13 mouse cellular contexts compared by ENCODE assay signal in the genomic region with DNA sequence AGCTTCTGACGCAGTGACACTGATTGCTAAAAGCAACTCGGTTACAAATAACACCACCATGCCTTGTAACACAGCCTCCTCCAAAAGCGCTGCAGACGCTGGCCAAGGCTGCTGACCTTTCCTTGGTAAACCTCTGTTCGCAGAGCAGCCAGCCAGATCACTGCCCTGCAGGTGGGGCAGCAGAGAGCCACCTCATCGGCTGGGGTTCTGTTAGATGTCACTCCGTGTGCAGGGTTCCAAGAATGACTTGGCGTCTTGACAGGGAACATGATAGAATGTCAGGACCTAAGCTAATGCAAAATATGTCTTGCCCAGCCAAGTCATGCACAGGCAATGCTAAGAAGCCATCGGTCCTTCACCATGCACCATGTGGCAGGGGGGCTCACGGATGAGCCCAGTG. TPM values are rescaled to one million over a fixed set of nuclear protein-coding genes. Genes with fewer than 3 reads are reported as not detected.
DNase-seq lines count a peak whose midpoint lies in the region; ATAC-seq lines count a peak whose summit lies in the region.
"Had no signal": no experiment of that assay in that cellular context is flagged by ENCODE, and none has a peak within 500 bp of the region (broad histone marks: within the 10 kb centered on the region; RNA-seq: fewer than 3 reads in every experiment).

No protein-coding gene starts in this region.

- peaks cover 71% of the 10 kb centered on the region for H3K4me1 ChIP-seq in heart, embryonic 10.5 days
- H3K4me1 ChIP-seq in kidney, embryonic 14.5 days (ENCODE audit: control insufficient read depth, insufficient read depth, low read length): peaks cover 13% of the 10 kb centered on the region
- peaks cover 14% of the 10 kb centered on the region; the same call in 1 of the 2 replicates for H3K4me1 ChIP-seq in forebrain, embryonic 10.5 days
- H3K4me1 ChIP-seq: forebrain, embryonic 12.5 days had no signal

- no peak overlapping the region for H3K4me3 ChIP-seq in heart, embryonic 10.5 days
- H3K4me3 ChIP-seq in kidney, embryonic 14.5 days (ENCODE audit: low read length): no peak overlapping the region
- H3K4me3 ChIP-seq in forebrain, embryonic 10.5 days: no peak overlapping the region
- H3K4me3 ChIP-seq: forebrain, embryonic 12.5 days; kidney, embryonic 15.5 days; liver, embryonic 12.5 days; midbrain, embryonic 10.5 days had no signal

- H3K9ac ChIP-seq in kidney, embryonic 14.5 days (ENCODE audit: low read depth, low read length): no peak overlapping the region
- H3K9ac ChIP-seq: forebrain, embryonic 12.5 days; kidney, embryonic 15.5 days; liver, embryonic 12.5 days had no signal

- no peak overlapping the region for H3K4me2 ChIP-seq in kidney, embryonic 14.5 days (replicated peaks; ENCODE audit: low read depth, low read length)
- H3K4me2 ChIP-seq: forebrain, embryonic 12.5 days; kidney, embryonic 15.5 days; liver, embryonic 12.5 days had no signal

- no peaks in the 10 kb centered on the region for H3K36me3 ChIP-seq in heart, embryonic 10.5 days
- no peaks in the 10 kb centered on the region for H3K36me3 ChIP-seq in kidney, embryonic 14.5 days (ENCODE audit: control insufficient read depth, insufficient read depth, low read length)
- no peaks in the 10 kb centered on the region for H3K36me3 ChIP-seq in forebrain, embryonic 10.5 days (replicated peaks)
- H3K36me3 ChIP-seq: forebrain, embryonic 12.5 days; kidney, embryonic 15.5 days; liver, embryonic 12.5 days; midbrain, embryonic 10.5 days had no signal

- no peaks in the 10 kb centered on the region for H3K27me3 ChIP-seq in heart, embryonic 10.5 days (ENCODE audit: insufficient read depth, poor library complexity, severe bottlenecking)
- no peaks in the 10 kb centered on the region for H3K27me3 ChIP-seq in kidney, embryonic 14.5 days (ENCODE audit: control insufficient read depth, insufficient read depth, low read length)
- no peaks in the 10 kb centered on the region for H3K27me3 ChIP-seq in forebrain, embryonic 10.5 days (ENCODE audit: poor library complexity, severe bottlenecking)
- H3K27me3 ChIP-seq: forebrain, embryonic 12.5 days; kidney, embryonic 15.5 days had no signal

- 40% methylated on average over 10 of the region's 10 CpGs for WGBS in heart, embryonic 10.5 days
- 55% methylated on average over 10 of the region's 10 CpGs for WGBS in kidney, embryonic 14.5 days
- WGBS in forebrain, embryonic 10.5 days: 85% methylated on average over 10 of the region's 10 CpGs

- H3K9me3 ChIP-seq in heart, embryonic 10.5 days: no peaks in the 10 kb centered on the region
- no peaks in the 10 kb centered on the region for H3K9me3 ChIP-seq in kidney, embryonic 14.5 days (ENCODE audit: control insufficient read depth, low read length)
- no peaks in the 10 kb centered on the region for H3K9me3 ChIP-seq in forebrain, embryonic 10.5 days
- H3K9me3 ChIP-seq: forebrain, embryonic 12.5 days; kidney, embryonic 15.5 days; liver, embryonic 12.5 days; midbrain, embryonic 10.5 days had no signal

- intact Hi-C loops in heart, postnatal 25 days (cut with DNase I): loop anchor here (5.0 kb wide), 1 partner anchor 78 kb away; no protein-coding TSS in a partner anchor

- peak overlapping the region; percentile 65 for H3K27ac ChIP-seq in heart, embryonic 10.5 days
- H3K27ac ChIP-seq in kidney, embryonic 14.5 days (ENCODE audit: low read depth, low read length): no peak overlapping the region
- H3K27ac ChIP-seq in forebrain, embryonic 10.5 days: no peak overlapping the region
- H3K27ac ChIP-seq: forebrain, embryonic 12.5 days; kidney, embryonic 15.5 days; liver, embryonic 12.5 days; midbrain, embryonic 10.5 days had no signal

- peak; percentile 17 for DNase-seq in adrenal gland, adult 2 months
- no peak for DNase-seq in adrenal gland, postnatal 4 days (ENCODE audit: low spot score in 2 of 2)
- DNase-seq in gastrocnemius, adult 8-10 months (ENCODE audit: low spot score in 2 of 2): peak; percentile 81 to 90
- DNase-seq in heart, embryonic 10.5 days (ENCODE audit: low spot score): no peak
- peak; percentile 42 for DNase-seq in heart, postnatal 25 days (ENCODE audit: low spot score)
- DNase-seq in B cell, adult 2 months: no peak
- DNase-seq in forebrain, embryonic 10.5 days (ENCODE audit: extremely low spot score, low spot score): no peak
- DNase-seq: right cerebral cortex, postnatal 14 days had no signal

- no peak for ATAC-seq in kidney, embryonic 14.5 days (ENCODE audit: low FRiP score, low TSS enrichment)
- ATAC-seq: liver, embryonic 12.5 days had no signal

RNA-seq across cellular contexts. Expression of a gene that starts 52.8 kb away (rescaled TPM):
- total RNA-seq in adrenal gland, adult 2 months (2021): 1 to 10 TPM; 1.2 to 2.0 TPM
- polyA plus RNA-seq in adrenal gland, adult 2 months (2012; rRNA removed): 0.49 and 1.0 TPM in 2 replicates
- 1 to 10 TPM; 2.7 to 4.0 TPM for total RNA-seq in adrenal gland, postnatal 4 days (2021)
- total RNA-seq in gastrocnemius, adult 8-10 months (2022): 10 to 100 TPM; 70.2 to 89.8 (median 84.0) TPM
- 18.3 and 34.7 TPM in 2 replicates for polyA plus RNA-seq in heart, embryonic 10.5 days (2016; fragmentation: Nextera tagmentation; extraction: Ambion mirVana)
- total RNA-seq in heart, postnatal 25 days (2021): 100 to 1,000 TPM; 203 to 227 TPM
- 2.2 and 3.6 TPM in 2 replicates for polyA plus RNA-seq in kidney, embryonic 14.5 days (2014; fragmentation: Nextera tagmentation; extraction: Ambion mirVana)
- polyA plus RNA-seq in forebrain, embryonic 10.5 days (2016; fragmentation: Nextera tagmentation; extraction: Ambion mirVana): 0.97 and 1.6 TPM in 2 replicates

Comparison
In these comparisons a context has a peak if more than half of its experiments do, and no peak if none do; other contexts are left out.
1. DNase-seq: peak in adrenal gland, adult 2 months (single experiment), gastrocnemius, adult 8-10 months (2 of 2) and heart, postnatal 25 days (single experiment); none in adrenal gland, postnatal 4 days (0 of 2), heart, embryonic 10.5 days (single experiment), B cell, adult 2 months (0 of 2) and forebrain, embryonic 10.5 days (single experiment).
2. RNA of a gene that starts 52.8 kb away (total RNA-seq): 203 to 227 TPM in heart, postnatal 25 days and 70.2 to 89.8 TPM in gastrocnemius, adult 8-10 months; 2.7 to 4.0 TPM in adrenal gland, postnatal 4 days and 1.2 to 2.0 TPM in adrenal gland, adult 2 months; every median in the first group is over 10 times any median in the second.